Mouse (Mus musculus): ENCODE measurements at regions not wholly inside any gene's neighbourhood (a gene's known extent, or its start where the extent isn't known, plus 50 kb on each side); places are given as distances from the start of the nearest gene placed in this dataset.

GRCm38 (mm10) chr16:52726120-52726844, 272.4 kb upstream of the Alcam start:
- Histone ChIP-seq H3K27me3 (ENCODE audit: control insufficient read depth, insufficient read depth, low read length) (no peaks in the 10 kb centered on the region), H3K4me3 (replicated peaks; ENCODE audit: insufficient read depth, low read depth, low read length) (no peak overlapping the region), H3K4me1 (ENCODE audit: control insufficient read depth, insufficient read depth, low read length) (no peaks in the 10 kb centered on the region), H3K27ac (ENCODE audit: insufficient read depth, low read length) (no peak overlapping the region)
- DNase-seq = no peak
- 89% methylated on average over 3 of the region's 3 CpGs for WGBS
- TF ChIP-seq CTCF (IDR thresholded peaks at IDR 0.05; ENCODE audit: borderline replicate concordance, insufficient read depth, low read depth, low read length) (no peak), POLR2A (IDR thresholded peaks at IDR 0.05; ENCODE audit: borderline replicate concordance, insufficient read depth, low read length) (no peak)

- Histone ChIP-seq H3K4me1 (ENCODE audit: control insufficient read depth, insufficient read depth, low read length) (no peaks in the 10 kb centered on the region), H3K27me3 (ENCODE audit: control insufficient read depth, insufficient read depth, low read length) (no peaks in the 10 kb centered on the region), H3K27ac (ENCODE audit: insufficient read depth, low read length) (no peak overlapping the region), H3K4me3 (replicated peaks; ENCODE audit: insufficient read depth, low read depth, low read length) (no peak overlapping the region)
- TF ChIP-seq CTCF (IDR thresholded peaks at IDR 0.05; ENCODE audit: borderline replicate concordance, insufficient read depth, low read depth, low read length) (no peak), POLR2A (IDR thresholded peaks at IDR 0.05; ENCODE audit: borderline replicate concordance, insufficient read depth, low read length) (no peak)
- no peak for DNase-seq
- WGBS = 86% methylated on average over 1 of the region's 1 CpGs
These were observed 264.5 kb upstream of the Alcam start for GRCm38 (mm10) chr16:52718231-52718932.

GRCm38 (mm10) chr16:52690272-52690671, 236.4 kb upstream of the Alcam start:
- 79% methylated on average over 1 of the region's 1 CpGs for WGBS
- Histone ChIP-seq H3K27me3 (ENCODE audit: control insufficient read depth, insufficient read depth, low read length) (no peaks in the 10 kb centered on the region), H3K4me1 (ENCODE audit: control insufficient read depth, insufficient read depth, low read length) (no peaks in the 10 kb centered on the region), H3K27ac (ENCODE audit: insufficient read depth, low read length) (no peak overlapping the region), H3K4me3 (replicated peaks; ENCODE audit: insufficient read depth, low read depth, low read length) (no peak overlapping the region)
- TF ChIP-seq POLR2A (IDR thresholded peaks at IDR 0.05; ENCODE audit: borderline replicate concordance, insufficient read depth, low read length) (no peak), CTCF (IDR thresholded peaks at IDR 0.05; ENCODE audit: borderline replicate concordance, insufficient read depth, low read depth, low read length) (no peak)
- no peak for DNase-seq

GRCm38 (mm10) chr16:52654825-52655224, 201.0 kb upstream of the Alcam start:
- TF ChIP-seq CTCF (IDR thresholded peaks at IDR 0.05; ENCODE audit: borderline replicate concordance, insufficient read depth, low read depth, low read length) (no peak), POLR2A (IDR thresholded peaks at IDR 0.05; ENCODE audit: borderline replicate concordance, insufficient read depth, low read length) (no peak)
- Histone ChIP-seq H3K27me3 (ENCODE audit: control insufficient read depth, insufficient read depth, low read length) (no peaks in the 10 kb centered on the region), H3K4me1 (ENCODE audit: control insufficient read depth, insufficient read depth, low read length) (no peaks in the 10 kb centered on the region), H3K27ac (ENCODE audit: insufficient read depth, low read length) (no peak overlapping the region), H3K4me3 (replicated peaks; ENCODE audit: insufficient read depth, low read depth, low read length) (no peak overlapping the region)
- no peak for DNase-seq
